Mouse (Mus musculus): ENCODE measurements around the gene Tbc1d4. TPM values are rescaled to one million over a fixed set of nuclear protein-coding genes. Genes with fewer than 3 reads are reported as not detected.
"Not testable (repeated sequence)": the region's sequence is repeated elsewhere in the genome, so short reads cannot be mapped to it uniquely, and the experiment has no call there.

Gene Tbc1d4
- polyA plus RNA-seq, 1 experiment from 2014 or later: 4.3 TPM

- WGBS: 92% methylated on average over 5 of the region's 5 CpGs
Measured at GRCm38 (mm10) chr14:101591101-101591500, 17.9 kb downstream of the Tbc1d4 start.

GRCm38 (mm10) chr14:101588209-101588991, 20.6 kb downstream of the Tbc1d4 start:
- H3K4me1 ChIP-seq (replicated peaks; ENCODE audit: control insufficient read depth, insufficient read depth, low read length); H3K9ac ChIP-seq (ENCODE audit: low read depth, low read length); H3K36me3 ChIP-seq (ENCODE audit: control insufficient read depth, insufficient read depth); H3K27me3 ChIP-seq (replicated peaks; ENCODE audit: control insufficient read depth, insufficient read depth, low read length); H3K27ac ChIP-seq (ENCODE audit: low read depth, low read length); H3K4me2 ChIP-seq (replicated peaks; ENCODE audit: low read depth); H3K4me3 ChIP-seq (ENCODE audit: low read depth, low read length); H3K9me3 ChIP-seq (ENCODE audit: control insufficient read depth); ATAC-seq: not testable (repeated sequence)
- 69% methylated on average over 2 of the region's 4 CpGs for WGBS

More at GRCm38 (mm10) chr14:101591101-101591500, 17.9 kb downstream of the Tbc1d4 start:
- no peak for TF ChIP-seq CTCF (IDR thresholded peaks at IDR 0.05; ENCODE audit: low read depth)
- no peaks in the 10 kb centered on the region for H3K36me3 ChIP-seq (ENCODE audit: control insufficient read depth, insufficient read depth)
- H3K27ac ChIP-seq (ENCODE audit: low read depth, low read length): no peak overlapping the region
- H3K4me2 ChIP-seq (replicated peaks; ENCODE audit: low read depth): no peak overlapping the region
- no peaks in the 10 kb centered on the region for H3K9me3 ChIP-seq (ENCODE audit: control insufficient read depth)
- H3K27me3 ChIP-seq (replicated peaks; ENCODE audit: control insufficient read depth, insufficient read depth, low read length): no peaks in the 10 kb centered on the region
- ATAC-seq: no peak
- H3K4me1 ChIP-seq (replicated peaks; ENCODE audit: control insufficient read depth, insufficient read depth, low read length): no peaks in the 10 kb centered on the region
- no peak overlapping the region for H3K9ac ChIP-seq (ENCODE audit: low read depth, low read length)
- H3K4me3 ChIP-seq (ENCODE audit: low read depth, low read length): no peak overlapping the region

GRCm38 (mm10) chr14:101587366-101588040, 21.5 kb downstream of the Tbc1d4 start:
- H3K27me3 ChIP-seq (replicated peaks; ENCODE audit: control insufficient read depth, insufficient read depth, low read length); H3K9me3 ChIP-seq (ENCODE audit: control insufficient read depth); ATAC-seq; H3K36me3 ChIP-seq (ENCODE audit: control insufficient read depth, insufficient read depth); H3K4me2 ChIP-seq (replicated peaks; ENCODE audit: low read depth); H3K4me1 ChIP-seq (replicated peaks; ENCODE audit: control insufficient read depth, insufficient read depth, low read length); H3K27ac ChIP-seq (ENCODE audit: low read depth, low read length); H3K9ac ChIP-seq (ENCODE audit: low read depth, low read length); H3K4me3 ChIP-seq (ENCODE audit: low read depth, low read length): not testable (repeated sequence)
- WGBS: 63% methylated on average over 4 of the region's 6 CpGs

GRCm38 (mm10) chr14:101586096-101586495, 22.9 kb downstream of the Tbc1d4 start:
- Histone ChIP-seq H3K9ac (ENCODE audit: low read depth, low read length) (no peak overlapping the region), H3K36me3 (ENCODE audit: control insufficient read depth, insufficient read depth) (no peaks in the 10 kb centered on the region), H3K4me1 (replicated peaks; ENCODE audit: control insufficient read depth, insufficient read depth, low read length) (no peaks in the 10 kb centered on the region), H3K4me2 (replicated peaks; ENCODE audit: low read depth) (no peak overlapping the region), H3K27ac (ENCODE audit: low read depth, low read length) (no peak overlapping the region), H3K4me3 (ENCODE audit: low read depth, low read length) (no peak overlapping the region), H3K27me3 (replicated peaks; ENCODE audit: control insufficient read depth, insufficient read depth, low read length) (no peaks in the 10 kb centered on the region), H3K9me3 (ENCODE audit: control insufficient read depth) (no peaks in the 10 kb centered on the region)
- no peak for ATAC-seq
- TF ChIP-seq CTCF (IDR thresholded peaks at IDR 0.05; ENCODE audit: low read depth): no peak
- WGBS: 60% methylated on average over 7 of the region's 7 CpGs

GRCm38 (mm10) chr14:101575651-101576050, 33.3 kb downstream of the Tbc1d4 start:
- Histone ChIP-seq H3K4me1 (replicated peaks; ENCODE audit: control insufficient read depth, insufficient read depth, low read length) (no peaks in the 10 kb centered on the region), H3K9me3 (ENCODE audit: control insufficient read depth) (no peaks in the 10 kb centered on the region), H3K27me3 (replicated peaks; ENCODE audit: control insufficient read depth, insufficient read depth, low read length) (no peaks in the 10 kb centered on the region), H3K36me3 (ENCODE audit: control insufficient read depth, insufficient read depth) (no peaks in the 10 kb centered on the region), H3K9ac (ENCODE audit: low read depth, low read length) (no peak overlapping the region), H3K4me2 (replicated peaks; ENCODE audit: low read depth) (no peak overlapping the region), H3K27ac (ENCODE audit: low read depth, low read length) (no peak overlapping the region), H3K4me3 (ENCODE audit: low read depth, low read length) (no peak overlapping the region)
- TF ChIP-seq CTCF (IDR thresholded peaks at IDR 0.05; ENCODE audit: low read depth): no peak
- WGBS: 29% methylated on average over 3 of the region's 3 CpGs
- no peak for ATAC-seq

GRCm38 (mm10) chr14:101574536-101574935, 34.5 kb downstream of the Tbc1d4 start:
- TF ChIP-seq CTCF (IDR thresholded peaks at IDR 0.05; ENCODE audit: low read depth): no peak
- H3K9me3 ChIP-seq (ENCODE audit: control insufficient read depth): no peaks in the 10 kb centered on the region
- WGBS: 88% methylated on average over 1 of the region's 1 CpGs

More at GRCm38 (mm10) chr14:101574536-101574935, 34.5 kb downstream of the Tbc1d4 start:
- Histone ChIP-seq H3K4me2 (replicated peaks; ENCODE audit: low read depth) (no peak overlapping the region), H3K9ac (ENCODE audit: low read depth, low read length) (no peak overlapping the region), H3K27me3 (replicated peaks; ENCODE audit: control insufficient read depth, insufficient read depth, low read length) (no peaks in the 10 kb centered on the region), H3K36me3 (ENCODE audit: control insufficient read depth, insufficient read depth) (no peaks in the 10 kb centered on the region), H3K27ac (ENCODE audit: low read depth, low read length) (no peak overlapping the region), H3K4me3 (ENCODE audit: low read depth, low read length) (no peak overlapping the region), H3K4me1 (replicated peaks; ENCODE audit: control insufficient read depth, insufficient read depth, low read length) (no peaks in the 10 kb centered on the region)
- ATAC-seq: no peak

Measured in intestine, postnatal 0 days (tissue).